Comparison of ENCODE assay signal across 22 mouse cellular contexts in the genomic region with DNA sequence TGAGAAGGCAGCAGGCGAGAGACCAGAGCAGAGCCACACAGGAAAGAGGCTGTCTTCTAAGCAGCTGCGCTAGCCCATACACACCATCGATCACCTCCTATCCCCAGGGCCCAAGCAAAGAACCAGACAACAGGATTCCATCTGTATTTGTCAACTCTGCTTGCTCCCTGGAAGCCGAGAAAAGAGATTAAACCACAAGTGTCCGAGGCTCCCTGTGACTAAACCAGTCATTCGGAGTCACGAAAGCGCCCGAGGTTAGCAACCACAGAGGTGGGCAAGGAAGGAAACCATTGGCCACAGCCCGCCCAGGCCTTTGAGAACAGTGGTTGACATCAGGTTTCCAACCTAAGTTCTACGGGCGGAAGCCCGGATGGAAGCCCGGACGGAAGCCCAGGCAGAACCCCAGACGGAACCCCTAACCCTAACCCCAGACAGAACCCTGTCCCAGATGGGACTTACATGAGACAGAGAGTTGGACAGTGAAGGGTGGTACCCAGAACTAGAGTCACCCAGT. TPM values are rescaled to one million over a fixed set of nuclear protein-coding genes. Genes with fewer than 3 reads are reported as not detected.
DNase-seq lines count a peak whose midpoint lies in the region; ATAC-seq and TF ChIP-seq lines count a peak whose summit lies in the region.
"Had no signal": no experiment of that assay in that cellular context is flagged by ENCODE, and none has a peak within 500 bp of the region (broad histone marks: within the 10 kb centered on the region; RNA-seq: fewer than 3 reads in every experiment).

No protein-coding gene starts in this region.

- H3K27me3 ChIP-seq in lung, embryonic 14.5 days (ENCODE audit: insufficient read depth, low read length) = no peaks in the 10 kb centered on the region
- H3K27me3 ChIP-seq in limb, embryonic 10.5 days (ENCODE audit: low read depth, poor library complexity, severe bottlenecking) = no peaks in the 10 kb centered on the region
- H3K27me3 ChIP-seq in midbrain, embryonic 16.5 days (ENCODE audit: control insufficient read depth, insufficient read depth, low read depth, low read length) = no peaks in the 10 kb centered on the region
- H3K27me3 ChIP-seq: embryonic facial prominence, embryonic 13.5 days; forebrain, embryonic 13.5 days; heart, embryonic 12.5 days had no signal

- ATAC-seq in lung, embryonic 14.5 days (ENCODE audit: insufficient read depth) = no peak
- peak; percentile 52 for ATAC-seq in common myeloid progenitor, adult 5-6 weeks (replicated peaks; ENCODE audit: low read depth, poor library complexity, severe bottlenecking)
- ATAC-seq in midbrain, embryonic 16.5 days = no peak
- ATAC-seq: forebrain, embryonic 13.5 days; intestine, embryonic 16.5 days; lung, postnatal 0 days had no signal

- no peak for TF ChIP-seq CTCF in lung, embryonic 14.5 days (IDR thresholded peaks at IDR 0.05; ENCODE audit: low read depth)

- H3K9me3 ChIP-seq in lung, embryonic 14.5 days (ENCODE audit: low read depth, low read length) = no peaks in the 10 kb centered on the region
- H3K9me3 ChIP-seq in limb, embryonic 10.5 days (replicated peaks) = no peaks in the 10 kb centered on the region
- H3K9me3 ChIP-seq in midbrain, embryonic 16.5 days (replicated peaks; ENCODE audit: control insufficient read depth, low read length, poor library complexity, severe bottlenecking) = no peaks in the 10 kb centered on the region
- H3K9me3 ChIP-seq: embryonic facial prominence, embryonic 13.5 days; forebrain, embryonic 13.5 days; heart, embryonic 12.5 days; hindbrain, embryonic 12.5 days; midbrain, embryonic 12.5 days had no signal

- H3K4me2 ChIP-seq in lung, embryonic 14.5 days = no peak overlapping the region
- H3K4me2 ChIP-seq in midbrain, embryonic 16.5 days (ENCODE audit: low read length) = no peak overlapping the region
- H3K4me2 ChIP-seq: embryonic facial prominence, embryonic 13.5 days; forebrain, embryonic 13.5 days; heart, embryonic 12.5 days; hindbrain, embryonic 12.5 days; midbrain, embryonic 12.5 days had no signal

- 72% methylated on average over 16 of the region's 16 CpGs for WGBS in lung, embryonic 14.5 days
- 91% methylated on average over 16 of the region's 16 CpGs for WGBS in limb, embryonic 10.5 days
- WGBS in midbrain, embryonic 16.5 days = 87% methylated on average over 16 of the region's 16 CpGs

- H3K36me3 ChIP-seq in lung, embryonic 14.5 days (ENCODE audit: insufficient read depth) = no peaks in the 10 kb centered on the region
- H3K36me3 ChIP-seq in limb, embryonic 10.5 days = no peaks in the 10 kb centered on the region
- no peaks in the 10 kb centered on the region for H3K36me3 ChIP-seq in midbrain, embryonic 16.5 days (ENCODE audit: control insufficient read depth, insufficient read depth, low read length)
- H3K36me3 ChIP-seq: embryonic facial prominence, embryonic 13.5 days; heart, embryonic 12.5 days; hindbrain, embryonic 12.5 days; midbrain, embryonic 12.5 days had no signal

- peak; percentile 33 for DNase-seq in lung, embryonic 14.5 days
- DNase-seq in lung, postnatal 25 days (ENCODE audit: low spot score) = no peak
- no peak for DNase-seq in limb, embryonic 10.5 days (ENCODE audit: low spot score)
- peak; percentile 21 for DNase-seq in skeletal muscle tissue, adult 2 months (ENCODE audit: low read depth, low spot score)
- DNase-seq in cerebellum, postnatal 14 days = no peak
- DNase-seq: cerebellum, adult 11 months; heart, postnatal 10 days; layer of hippocampus, adult 9-11 months; thymus, adult 2 months; thymus, postnatal 4 days had no signal

- H3K27ac ChIP-seq in lung, embryonic 14.5 days (ENCODE audit: low read depth) = no peak overlapping the region
- peak overlapping the region; percentile 19; the same call in 1 of the 2 replicates for H3K27ac ChIP-seq in limb, embryonic 10.5 days
- H3K27ac ChIP-seq in midbrain, embryonic 16.5 days (ENCODE audit: low read length) = no peak overlapping the region
- H3K27ac ChIP-seq: embryonic facial prominence, embryonic 13.5 days; forebrain, embryonic 13.5 days; hindbrain, embryonic 12.5 days; left cerebral cortex, adult 2 months; midbrain, embryonic 12.5 days; stomach, postnatal 0 days had no signal

- H3K4me3 ChIP-seq in lung, embryonic 14.5 days (ENCODE audit: low read depth, low read length) = no peak overlapping the region
- no peak overlapping the region for H3K4me3 ChIP-seq in limb, embryonic 10.5 days
- no peak overlapping the region for H3K4me3 ChIP-seq in midbrain, embryonic 16.5 days (ENCODE audit: low read depth, low read length)
- H3K4me3 ChIP-seq: embryonic facial prominence, embryonic 13.5 days; erythroblast, embryonic 14.5 days; forebrain, embryonic 13.5 days; heart, embryonic 12.5 days; hindbrain, embryonic 12.5 days; left cerebral cortex, adult 2 months; midbrain, embryonic 12.5 days had no signal

- H3K9ac ChIP-seq in lung, embryonic 14.5 days = no peak overlapping the region
- H3K9ac ChIP-seq in midbrain, embryonic 16.5 days (ENCODE audit: low read depth, low read length) = no peak overlapping the region
- H3K9ac ChIP-seq: embryonic facial prominence, embryonic 13.5 days; forebrain, embryonic 13.5 days; heart, embryonic 12.5 days; hindbrain, embryonic 12.5 days; midbrain, embryonic 12.5 days had no signal

- no peaks in the 10 kb centered on the region; the same call in 1 of the 2 replicates for H3K4me1 ChIP-seq in lung, embryonic 14.5 days (ENCODE audit: insufficient read depth)
- peaks cover 42% of the 10 kb centered on the region for H3K4me1 ChIP-seq in limb, embryonic 10.5 days
- peaks cover 13% of the 10 kb centered on the region; the same call in 1 of the 2 replicates for H3K4me1 ChIP-seq in midbrain, embryonic 16.5 days (ENCODE audit: control insufficient read depth, insufficient read depth, low read length)

RNA-seq across cellular contexts. Expression of a gene that starts 32.4 kb away (rescaled TPM):
- 3.3 and 4.3 TPM in 2 replicates for polyA plus RNA-seq in lung, embryonic 14.5 days (2014; fragmentation: Nextera tagmentation; extraction: Ambion mirVana)
- 1.2 and 1.6 TPM in 2 replicates for total RNA-seq in common myeloid progenitor, adult 5-6 weeks (2017)
- 1.6 and 2.0 TPM in 2 replicates for polyA plus RNA-seq in limb, embryonic 10.5 days (2016; fragmentation: Nextera tagmentation; extraction: Ambion mirVana)
- polyA plus RNA-seq in midbrain, embryonic 16.5 days (2015; fragmentation: Nextera tagmentation; extraction: Ambion mirVana) = 2.9 and 3.2 TPM in 2 replicates

Comparison
In these comparisons a context has a peak if more than half of its experiments do, and no peak if none do; other contexts are left out.
1. DNase-seq: peak in lung, embryonic 14.5 days (single experiment) and skeletal muscle tissue, adult 2 months (single experiment); none in lung, postnatal 25 days (single experiment), limb, embryonic 10.5 days (single experiment) and cerebellum, postnatal 14 days (0 of 2).